Mouse (Mus musculus): ENCODE measurements around the gene Manba. TPM values are rescaled to one million over a fixed set of nuclear protein-coding genes. Genes with fewer than 3 reads are reported as not detected.
A peak's percentile ranks its signal among the peaks of the same experiment; 100 is the strongest.
"Not testable (repeated sequence)": the region's sequence is repeated elsewhere in the genome, so short reads cannot be mapped to it uniquely, and the experiment has no call there.

Gene Manba
- total and polyA plus RNA-seq, 2 experiments from 2014 or later, result 7.2 to 14.0 TPM

DNA sequence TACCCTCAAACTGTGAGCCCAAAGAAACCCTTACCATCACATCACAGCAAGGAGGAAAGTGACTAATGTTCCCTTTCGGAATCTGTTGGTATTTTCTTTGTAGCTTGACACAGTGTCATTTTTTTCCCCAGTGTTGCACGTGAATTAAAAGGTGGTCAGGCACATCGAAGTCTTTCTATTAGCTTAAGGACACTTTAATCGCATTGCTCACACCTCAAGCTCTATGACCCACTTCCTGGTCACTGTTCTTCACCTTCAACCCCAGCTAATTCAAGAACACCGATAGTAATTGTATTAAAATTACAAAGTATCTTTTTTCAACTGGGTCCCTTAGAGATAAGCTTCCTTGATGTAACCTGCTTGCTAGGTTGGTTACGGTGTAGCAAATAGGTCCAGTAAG is 4.6 kb upstream of the Manba start:
- no peak overlapping the region for H3K27ac ChIP-seq (ENCODE audit: low read depth, low read length)
- no peak overlapping the region for H3K4me2 ChIP-seq (ENCODE audit: low read depth, low read length, poor library complexity, severe bottlenecking)
- DNase-seq (ENCODE audit: low spot score) (no peak), ATAC-seq (ENCODE audit: low FRiP score) (no peak)
- H3K27me3 ChIP-seq (ENCODE audit: insufficient read depth, low read length), result no peaks in the 10 kb centered on the region
- H3K4me3 ChIP-seq (ENCODE audit: low read depth, low read length), result no peak overlapping the region
- 89% methylated on average over 6 of the region's 6 CpGs for whole genome bisulfite sequencing
- H3K9ac ChIP-seq (replicated peaks; ENCODE audit: low read length, poor library complexity, severe bottlenecking), result no peak overlapping the region
- H3K4me1 ChIP-seq (ENCODE audit: insufficient read depth, low read length), result no peaks in the 10 kb centered on the region
- H3K36me3 ChIP-seq (ENCODE audit: insufficient read depth, low read length), result no peaks in the 10 kb centered on the region
- no peaks in the 10 kb centered on the region for H3K9me3 ChIP-seq (ENCODE audit: low read length)
- no peak for TF ChIP-seq CTCF (IDR thresholded peaks at IDR 0.05)

DNA sequence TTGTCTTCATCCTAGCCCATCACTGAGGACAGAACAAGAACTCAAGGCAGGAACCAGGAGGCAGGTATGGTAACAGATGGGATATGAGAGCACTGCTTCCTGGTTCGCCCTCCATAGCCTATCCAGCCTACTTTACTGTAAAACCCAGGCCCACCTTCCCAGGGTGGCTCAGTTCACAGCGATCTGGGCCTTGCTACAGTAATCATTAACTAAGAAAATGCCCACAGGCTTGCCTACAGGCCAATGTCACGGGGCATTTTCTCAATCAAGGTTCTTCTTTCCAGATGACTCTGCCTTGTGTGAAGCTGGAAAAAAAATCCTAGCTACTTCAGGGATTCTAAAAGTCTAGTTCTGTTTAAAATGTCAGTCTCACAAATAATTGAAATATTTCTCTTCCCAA is 3.8 kb upstream of the Manba start:
- H3K4me3 ChIP-seq (ENCODE audit: low read depth, low read length), result no peak overlapping the region
- no peak for TF ChIP-seq CTCF (IDR thresholded peaks at IDR 0.05)
- DNase-seq (ENCODE audit: low spot score) (no peak), ATAC-seq (ENCODE audit: low FRiP score) (no peak)
- WGBS, result 83% methylated on average over 3 of the region's 3 CpGs
- no peak overlapping the region for H3K27ac ChIP-seq (ENCODE audit: low read depth, low read length)
- H3K36me3 ChIP-seq (ENCODE audit: insufficient read depth, low read length), result no peaks in the 10 kb centered on the region
- H3K9me3 ChIP-seq (ENCODE audit: low read length), result no peaks in the 10 kb centered on the region
- H3K9ac ChIP-seq (replicated peaks; ENCODE audit: low read length, poor library complexity, severe bottlenecking), result no peak overlapping the region
- no peaks in the 10 kb centered on the region for H3K4me1 ChIP-seq (ENCODE audit: insufficient read depth, low read length)
- H3K4me2 ChIP-seq (ENCODE audit: low read depth, low read length, poor library complexity, severe bottlenecking), result no peak overlapping the region
- H3K27me3 ChIP-seq (ENCODE audit: insufficient read depth, low read length), result no peaks in the 10 kb centered on the region

DNA sequence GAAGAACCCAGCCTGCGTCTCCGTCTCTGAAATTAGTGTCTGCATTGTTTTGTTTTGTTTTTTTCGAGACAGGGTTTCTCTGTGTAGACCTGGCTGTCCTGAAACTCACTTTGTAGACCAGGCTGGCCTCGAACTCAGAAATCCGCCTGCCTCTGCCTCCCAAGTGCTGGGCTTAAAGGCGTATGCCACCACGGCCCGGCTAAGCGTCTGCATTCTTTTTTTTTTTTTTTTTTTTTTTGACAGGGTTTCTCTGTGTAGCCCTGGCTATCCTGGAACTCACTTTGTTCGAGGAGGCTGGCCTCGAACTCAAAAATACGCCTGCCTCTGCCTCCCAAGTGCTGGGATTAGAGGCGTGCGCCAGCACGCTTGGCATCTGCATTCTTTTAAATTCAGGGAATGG is 761 bp upstream of the Manba start:
- peak overlapping the region; percentile 93 for H3K4me2 ChIP-seq (ENCODE audit: low read depth, low read length, poor library complexity, severe bottlenecking)

DNA sequence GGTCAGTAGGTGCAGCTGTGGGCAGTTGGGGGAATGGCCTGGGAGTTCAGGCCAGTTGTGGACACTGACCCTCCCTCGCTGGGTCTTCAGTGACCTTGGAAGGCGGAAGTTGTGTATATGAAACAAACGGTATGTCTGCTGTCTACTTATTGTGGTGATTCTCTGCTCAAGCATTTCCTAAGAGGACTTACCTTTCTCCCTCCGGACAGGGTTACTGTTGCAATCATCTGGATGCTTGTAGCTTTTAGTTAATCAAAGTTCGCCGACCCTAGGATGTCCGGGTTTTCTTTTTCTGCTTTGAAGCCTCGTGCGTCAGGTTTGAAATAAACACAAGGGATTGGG is 460 bp downstream of the Manba start:
- Histone ChIP-seq H3K36me3 (ENCODE audit: insufficient read depth, low read length) (no peaks in the 10 kb centered on the region), H3K27me3 (ENCODE audit: insufficient read depth, low read length) (no peaks in the 10 kb centered on the region), H3K4me3 (ENCODE audit: low read depth, low read length) (peak overlapping the region; percentile 66), H3K4me1 (ENCODE audit: insufficient read depth, low read length) (no peaks in the 10 kb centered on the region), H3K27ac (ENCODE audit: low read depth, low read length) (no peak overlapping the region), H3K9me3 (ENCODE audit: low read length) (no peaks in the 10 kb centered on the region), H3K9ac (replicated peaks; ENCODE audit: low read length, poor library complexity, severe bottlenecking) (peak overlapping the region; percentile 52), H3K4me2 (ENCODE audit: low read depth, low read length, poor library complexity, severe bottlenecking) (peak overlapping the region; percentile 93)
- no peak for TF ChIP-seq CTCF (IDR thresholded peaks at IDR 0.05)
- ATAC-seq (ENCODE audit: low FRiP score) (peak; percentile 8; the same call in 1 of the 2 replicates), DNase-seq (ENCODE audit: low spot score) (no peak)
- WGBS, result 10% methylated on average over 9 of the region's 9 CpGs

More for the DNA sequence above, 761 bp upstream of the Manba start:
- not testable (repeated sequence) for H3K4me1 ChIP-seq (ENCODE audit: insufficient read depth, low read length); DNase-seq (ENCODE audit: low spot score); H3K27me3 ChIP-seq (ENCODE audit: insufficient read depth, low read length); ATAC-seq (ENCODE audit: low FRiP score); H3K36me3 ChIP-seq (ENCODE audit: insufficient read depth, low read length); H3K9me3 ChIP-seq (ENCODE audit: low read length); H3K27ac ChIP-seq (ENCODE audit: low read depth, low read length)
- 93% methylated on average over 15 of the region's 15 CpGs for WGBS
- H3K9ac ChIP-seq (replicated peaks; ENCODE audit: low read length, poor library complexity, severe bottlenecking), result 0 out of 2 replicates have a peak overlapping the region, but pooled peaks have one; percentile 52
- H3K4me3 ChIP-seq (ENCODE audit: low read depth, low read length), result peak overlapping the region; percentile 66

DNA sequence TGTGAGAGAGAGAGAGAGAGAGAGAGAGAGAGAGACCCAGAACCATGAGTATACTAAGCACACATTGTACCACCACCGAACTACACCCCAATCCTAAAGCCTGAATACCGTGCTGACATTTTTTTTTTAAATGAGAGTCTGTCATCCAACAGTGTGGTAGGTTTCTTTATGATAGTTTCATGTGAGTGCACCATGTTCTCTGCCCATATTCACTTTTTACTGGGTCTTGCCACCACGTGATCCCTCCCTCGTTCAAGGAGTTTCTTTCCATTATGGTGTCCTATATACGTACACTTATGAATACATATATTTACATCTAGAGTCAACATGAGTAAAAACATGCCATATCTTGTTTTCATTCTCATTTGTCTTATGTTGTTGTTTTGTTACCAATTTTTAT is 940 bp downstream of the Manba start:
- WGBS, result 67% methylated on average over 5 of the region's 5 CpGs
- H3K4me3 ChIP-seq (ENCODE audit: low read depth, low read length), result peak overlapping the region; percentile 66
- no peaks in the 10 kb centered on the region for H3K9me3 ChIP-seq (ENCODE audit: low read length)
- H3K9ac ChIP-seq (replicated peaks; ENCODE audit: low read length, poor library complexity, severe bottlenecking), result no peak overlapping the region
- H3K4me2 ChIP-seq (ENCODE audit: low read depth, low read length, poor library complexity, severe bottlenecking), result peak overlapping the region; percentile 93
- TF ChIP-seq CTCF (IDR thresholded peaks at IDR 0.05), result no peak
- DNase-seq (ENCODE audit: low spot score), result no peak
- H3K27ac ChIP-seq (ENCODE audit: low read depth, low read length), result no peak overlapping the region
- H3K27me3 ChIP-seq (ENCODE audit: insufficient read depth, low read length), result no peaks in the 10 kb centered on the region
- ATAC-seq (ENCODE audit: low FRiP score), result no peak
- no peaks in the 10 kb centered on the region for H3K4me1 ChIP-seq (ENCODE audit: insufficient read depth, low read length)
- no peaks in the 10 kb centered on the region for H3K36me3 ChIP-seq (ENCODE audit: insufficient read depth, low read length)

DNA sequence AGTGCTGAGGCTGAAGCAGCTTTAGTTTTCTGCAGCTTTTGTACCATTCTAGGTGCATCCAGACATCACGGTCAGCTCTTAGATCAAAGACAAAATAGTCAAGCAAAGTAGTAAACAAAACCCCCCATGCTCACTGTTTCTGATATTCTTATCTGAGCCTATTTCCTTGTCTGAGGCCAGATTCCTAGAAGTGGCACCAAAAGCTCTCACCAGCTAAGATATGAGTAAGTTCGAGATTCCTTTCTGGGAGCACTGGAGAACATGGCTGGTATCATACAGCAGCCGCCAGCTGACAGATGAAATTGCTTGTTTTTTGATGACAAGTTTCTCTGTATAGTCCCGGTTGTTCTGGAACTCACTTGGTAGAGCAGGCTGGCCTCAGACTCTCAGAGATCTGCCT is 2.4 kb downstream of the Manba start:
- ATAC-seq (ENCODE audit: low FRiP score), result no peak
- Histone ChIP-seq H3K4me1 (ENCODE audit: insufficient read depth, low read length) (no peaks in the 10 kb centered on the region), H3K27me3 (ENCODE audit: insufficient read depth, low read length) (no peaks in the 10 kb centered on the region), H3K9me3 (ENCODE audit: low read length) (no peaks in the 10 kb centered on the region), H3K27ac (ENCODE audit: low read depth, low read length) (no peak overlapping the region), H3K9ac (replicated peaks; ENCODE audit: low read length, poor library complexity, severe bottlenecking) (no peak overlapping the region), H3K4me2 (ENCODE audit: low read depth, low read length, poor library complexity, severe bottlenecking) (no peak overlapping the region), H3K4me3 (ENCODE audit: low read depth, low read length) (no peak overlapping the region), H3K36me3 (ENCODE audit: insufficient read depth, low read length) (no peaks in the 10 kb centered on the region)
- TF ChIP-seq CTCF (IDR thresholded peaks at IDR 0.05), result no peak
- no peak for DNase-seq (ENCODE audit: low spot score)
- WGBS, result 92% methylated on average over 4 of the region's 4 CpGs
